Mouse (Mus musculus): ENCODE data around the gene Bak1. TPM values are rescaled to one million over a fixed set of nuclear protein-coding genes. Genes with fewer than 3 reads are reported as not detected.

Gene Bak1
- polyA plus RNA-seq, 1 experiment from 2014 or later = 8.5 TPM

DNA sequence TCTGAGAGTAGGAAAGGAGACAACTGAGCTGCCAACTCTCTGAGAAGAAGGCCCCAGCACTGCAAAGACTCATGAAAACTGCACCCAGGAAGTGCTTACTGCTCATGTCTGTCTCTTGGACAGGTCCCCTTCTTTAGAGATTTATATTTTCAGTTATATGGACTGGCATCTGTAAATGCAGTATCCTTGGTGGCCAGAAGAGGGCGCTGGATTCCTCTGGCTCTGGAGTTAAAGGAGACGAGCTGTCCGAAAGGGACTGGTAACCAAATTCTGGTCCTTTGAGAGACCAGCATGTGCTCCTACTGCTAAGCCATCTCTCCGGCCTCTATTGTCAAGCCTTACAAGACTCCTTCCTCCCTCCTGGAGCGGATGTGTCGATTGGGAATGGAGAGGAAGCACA, 26.9 kb downstream of the Bak1 start:
- H3K36me3 ChIP-seq (ENCODE audit: control insufficient read depth, insufficient read depth, low read length) = no peaks in the 10 kb centered on the region
- no peaks in the 10 kb centered on the region for H3K4me1 ChIP-seq (ENCODE audit: control insufficient read depth, insufficient read depth, low read length)
- H3K9ac ChIP-seq (ENCODE audit: low read depth, low read length) = no peak overlapping the region
- H3K27me3 ChIP-seq (replicated peaks; ENCODE audit: control insufficient read depth, insufficient read depth, low read length) = no peaks in the 10 kb centered on the region
- H3K27ac ChIP-seq (ENCODE audit: low read length) = no peak overlapping the region
- ATAC-seq = no peak
- H3K4me3 ChIP-seq (ENCODE audit: low read length) = no peak overlapping the region
- H3K4me2 ChIP-seq (ENCODE audit: low read depth, low read length) = no peak overlapping the region
- H3K9me3 ChIP-seq (ENCODE audit: control insufficient read depth, low read length) = no peaks in the 10 kb centered on the region
- 50% methylated on average over 6 of the region's 6 CpGs for WGBS

- Histone ChIP-seq H3K9ac (ENCODE audit: low read depth, low read length) (no peak overlapping the region), H3K4me3 (ENCODE audit: low read length) (no peak overlapping the region), H3K9me3 (ENCODE audit: control insufficient read depth, low read length) (no peaks in the 10 kb centered on the region), H3K4me2 (ENCODE audit: low read depth, low read length) (no peak overlapping the region), H3K27ac (ENCODE audit: low read length) (no peak overlapping the region), H3K4me1 (ENCODE audit: control insufficient read depth, insufficient read depth, low read length) (no peaks in the 10 kb centered on the region), H3K36me3 (ENCODE audit: control insufficient read depth, insufficient read depth, low read length) (no peaks in the 10 kb centered on the region), H3K27me3 (replicated peaks; ENCODE audit: control insufficient read depth, insufficient read depth, low read length) (no peaks in the 10 kb centered on the region)
- 76% methylated on average over 7 of the region's 7 CpGs for WGBS
- ATAC-seq = no peak
These were observed 27.7 kb downstream of the Bak1 start for GRCm38 (mm10) chr17:27001151-27001550.

DNA sequence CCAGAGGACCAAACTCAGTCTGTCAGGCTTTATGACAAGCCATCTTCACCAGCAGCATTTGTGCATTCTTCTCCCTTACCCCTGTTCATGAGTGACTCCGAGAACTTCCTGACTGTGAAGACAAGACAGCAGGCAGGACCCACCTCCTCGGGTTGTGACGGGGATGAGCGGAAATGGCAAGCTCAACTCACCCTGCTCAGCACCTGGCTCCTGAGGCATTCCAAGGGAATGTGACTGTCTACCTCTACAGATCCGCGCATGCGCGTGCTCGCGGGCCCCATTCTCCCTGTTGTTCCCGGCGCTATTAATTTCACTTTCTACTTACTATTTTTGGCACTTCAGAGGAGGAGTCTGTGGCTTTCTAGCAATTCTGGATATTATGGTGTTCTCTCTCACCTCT, 28.8 kb downstream of the Bak1 start:
- no peak for ATAC-seq
- WGBS = 67% methylated on average over 12 of the region's 12 CpGs
- no peak overlapping the region for H3K4me3 ChIP-seq (ENCODE audit: low read length)
- no peak overlapping the region for H3K9ac ChIP-seq (ENCODE audit: low read depth, low read length)
- no peak overlapping the region for H3K4me2 ChIP-seq (ENCODE audit: low read depth, low read length)
- H3K27ac ChIP-seq (ENCODE audit: low read length) = no peak overlapping the region
- no peaks in the 10 kb centered on the region; the same call in 1 of the 2 replicates for H3K4me1 ChIP-seq (ENCODE audit: control insufficient read depth, insufficient read depth, low read length)
- no peaks in the 10 kb centered on the region for H3K27me3 ChIP-seq (replicated peaks; ENCODE audit: control insufficient read depth, insufficient read depth, low read length)
- H3K36me3 ChIP-seq (ENCODE audit: control insufficient read depth, insufficient read depth, low read length) = no peaks in the 10 kb centered on the region
- H3K9me3 ChIP-seq (ENCODE audit: control insufficient read depth, low read length) = no peaks in the 10 kb centered on the region

DNA sequence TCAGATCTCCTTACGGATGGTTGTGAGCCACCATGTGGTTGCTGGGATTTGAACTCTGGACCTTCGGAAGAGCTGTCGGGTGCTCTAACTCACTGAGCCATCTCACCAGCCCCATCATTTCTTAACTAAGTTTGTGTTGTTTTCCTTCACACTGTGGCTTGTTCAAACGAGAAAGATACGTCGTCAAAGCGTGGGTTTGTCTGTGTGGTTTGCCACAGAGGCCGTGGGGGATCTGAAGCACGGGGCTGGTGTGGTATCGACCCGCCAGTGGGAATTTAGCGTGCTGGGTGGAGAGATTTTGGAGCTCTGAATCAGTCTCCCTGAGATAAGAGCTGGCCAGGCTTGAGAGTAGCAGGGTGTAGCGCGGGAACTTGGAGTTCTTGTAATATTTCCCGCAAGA, 30.5 kb downstream of the Bak1 start:
- H3K9ac ChIP-seq (ENCODE audit: low read depth, low read length) = no peak overlapping the region
- H3K27me3 ChIP-seq (replicated peaks; ENCODE audit: control insufficient read depth, insufficient read depth, low read length) = no peaks in the 10 kb centered on the region
- H3K9me3 ChIP-seq (ENCODE audit: control insufficient read depth, low read length) = no peaks in the 10 kb centered on the region
- H3K4me1 ChIP-seq (ENCODE audit: control insufficient read depth, insufficient read depth, low read length) = peaks cover 4% of the 10 kb centered on the region; the same call in 1 of the 2 replicates
- H3K27ac ChIP-seq (ENCODE audit: low read length) = no peak overlapping the region
- WGBS = 80% methylated on average over 15 of the region's 15 CpGs
- no peak overlapping the region for H3K4me2 ChIP-seq (ENCODE audit: low read depth, low read length)
- no peaks in the 10 kb centered on the region for H3K36me3 ChIP-seq (ENCODE audit: control insufficient read depth, insufficient read depth, low read length)
- no peak for ATAC-seq
- H3K4me3 ChIP-seq (ENCODE audit: low read length) = no peak overlapping the region

DNA sequence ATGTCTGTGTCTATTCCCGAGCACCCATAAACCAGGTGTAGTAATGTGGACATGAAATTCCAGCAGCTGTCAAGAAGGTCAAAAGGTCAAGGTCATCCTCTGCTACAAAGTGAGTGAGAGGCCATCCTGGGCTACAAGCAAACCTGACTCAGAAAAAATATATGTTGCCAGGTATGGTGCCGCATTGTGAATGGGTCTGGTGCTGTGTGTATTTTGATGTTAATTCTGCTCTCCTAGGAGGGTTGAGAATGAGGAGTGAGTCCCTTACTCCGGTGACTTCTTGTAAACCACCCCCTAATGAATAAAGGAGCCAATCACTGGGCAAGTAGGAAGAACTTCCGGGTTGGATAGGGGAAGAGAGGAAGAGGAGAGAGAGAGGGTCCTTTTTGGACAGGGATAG, 31.1 kb downstream of the Bak1 start:
- WGBS = 75% methylated on average over 4 of the region's 4 CpGs
- no peak overlapping the region for H3K4me2 ChIP-seq (ENCODE audit: low read depth, low read length)
- no peak overlapping the region for H3K27ac ChIP-seq (ENCODE audit: low read length)
- no peak overlapping the region for H3K9ac ChIP-seq (ENCODE audit: low read depth, low read length)
- H3K27me3 ChIP-seq (replicated peaks; ENCODE audit: control insufficient read depth, insufficient read depth, low read length) = no peaks in the 10 kb centered on the region
- H3K4me3 ChIP-seq (ENCODE audit: low read length) = no peak overlapping the region
- peaks cover 4% of the 10 kb centered on the region; the same call in 1 of the 2 replicates for H3K4me1 ChIP-seq (ENCODE audit: control insufficient read depth, insufficient read depth, low read length)
- no peaks in the 10 kb centered on the region for H3K36me3 ChIP-seq (ENCODE audit: control insufficient read depth, insufficient read depth, low read length)
- H3K9me3 ChIP-seq (ENCODE audit: control insufficient read depth, low read length) = no peaks in the 10 kb centered on the region
- ATAC-seq = no peak

DNA sequence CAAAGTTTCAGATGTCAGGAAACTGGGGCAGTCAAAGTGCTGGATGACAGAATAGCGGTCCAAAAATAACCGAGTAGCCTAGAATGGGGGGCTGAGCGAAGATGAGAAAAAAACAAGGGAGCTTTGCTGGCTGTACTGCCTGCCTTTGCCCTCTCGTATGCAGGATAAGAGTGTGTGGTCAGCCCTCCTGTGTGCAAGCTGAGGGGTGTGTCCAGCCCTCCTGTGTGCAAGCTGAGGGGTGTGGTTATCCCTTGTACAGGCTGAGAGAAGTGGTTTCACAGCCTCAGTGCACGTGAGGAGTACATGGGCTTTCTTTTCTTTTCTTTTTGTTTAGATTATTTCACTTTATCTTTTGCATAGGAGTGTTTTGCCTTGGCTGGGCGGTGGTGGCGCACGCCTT, 33.2 kb downstream of the Bak1 start:
- 0 out of 2 replicates have a peak, but pooled peaks have one; percentile 34 for ATAC-seq
- H3K4me1 ChIP-seq (ENCODE audit: control insufficient read depth, insufficient read depth, low read length) = peaks cover 4% of the 10 kb centered on the region; the same call in 1 of the 2 replicates
- no peak overlapping the region; the same call in 1 of the 2 replicates for H3K27ac ChIP-seq (ENCODE audit: low read length)
- no peak overlapping the region for H3K4me3 ChIP-seq (ENCODE audit: low read length)
- H3K27me3 ChIP-seq (replicated peaks; ENCODE audit: control insufficient read depth, insufficient read depth, low read length) = no peaks in the 10 kb centered on the region
- H3K9ac ChIP-seq (ENCODE audit: low read depth, low read length) = no peak overlapping the region
- H3K4me2 ChIP-seq (ENCODE audit: low read depth, low read length) = no peak overlapping the region
- WGBS = 73% methylated on average over 8 of the region's 8 CpGs
- H3K36me3 ChIP-seq (ENCODE audit: control insufficient read depth, insufficient read depth, low read length) = no peaks in the 10 kb centered on the region
- no peaks in the 10 kb centered on the region for H3K9me3 ChIP-seq (ENCODE audit: control insufficient read depth, low read length)

DNA sequence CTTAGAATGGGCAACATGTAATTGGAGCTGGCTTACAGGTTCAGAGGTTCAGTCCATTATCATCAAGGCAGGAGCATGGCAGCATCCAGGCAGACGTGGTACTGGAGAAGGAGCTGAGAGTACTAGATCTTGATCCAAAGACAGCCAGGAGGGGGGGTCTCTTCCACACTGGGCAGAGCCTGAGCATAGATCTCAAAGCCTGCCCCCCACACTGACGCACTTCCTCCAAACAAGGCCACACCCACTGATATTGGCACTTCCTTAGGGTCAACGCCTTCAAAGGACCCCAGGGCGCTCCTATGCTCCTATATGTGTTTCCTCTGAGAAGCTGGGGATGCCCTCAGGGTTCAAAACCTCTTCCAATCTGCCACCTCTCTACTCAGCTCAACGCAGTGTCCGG, 33.8 kb downstream of the Bak1 start:
- no peaks in the 10 kb centered on the region for H3K36me3 ChIP-seq (ENCODE audit: control insufficient read depth, insufficient read depth, low read length)
- H3K27ac ChIP-seq (ENCODE audit: low read length) = no peak overlapping the region; the same call in 1 of the 2 replicates
- ATAC-seq = no peak
- H3K9ac ChIP-seq (ENCODE audit: low read depth, low read length) = no peak overlapping the region
- no peak overlapping the region for H3K4me2 ChIP-seq (ENCODE audit: low read depth, low read length)
- no peaks in the 10 kb centered on the region for H3K9me3 ChIP-seq (ENCODE audit: control insufficient read depth, low read length)
- WGBS = 78% methylated on average over 6 of the region's 6 CpGs
- H3K27me3 ChIP-seq (replicated peaks; ENCODE audit: control insufficient read depth, insufficient read depth, low read length) = no peaks in the 10 kb centered on the region
- no peak overlapping the region for H3K4me3 ChIP-seq (ENCODE audit: low read length)
- H3K4me1 ChIP-seq (ENCODE audit: control insufficient read depth, insufficient read depth, low read length) = peaks cover 6% of the 10 kb centered on the region; the same call in 1 of the 2 replicates

GRCm38 (mm10) chr17:26994410-26994809, 34.4 kb downstream of the Bak1 start:
- no peaks in the 10 kb centered on the region for H3K9me3 ChIP-seq (ENCODE audit: control insufficient read depth, low read length)
- H3K4me2 ChIP-seq (ENCODE audit: low read depth, low read length) = no peak overlapping the region
- no peak for ATAC-seq
- no peak overlapping the region for H3K9ac ChIP-seq (ENCODE audit: low read depth, low read length)
- no peak overlapping the region for H3K4me3 ChIP-seq (ENCODE audit: low read length)
- H3K4me1 ChIP-seq (ENCODE audit: control insufficient read depth, insufficient read depth, low read length) = peaks cover 6% of the 10 kb centered on the region; the same call in 1 of the 2 replicates
- no peak overlapping the region for H3K27ac ChIP-seq (ENCODE audit: low read length)
- H3K27me3 ChIP-seq (replicated peaks; ENCODE audit: control insufficient read depth, insufficient read depth, low read length) = no peaks in the 10 kb centered on the region
- 67% methylated on average over 14 of the region's 14 CpGs for whole genome bisulfite sequencing
- no peaks in the 10 kb centered on the region for H3K36me3 ChIP-seq (ENCODE audit: control insufficient read depth, insufficient read depth, low read length)

- H3K4me1 ChIP-seq (ENCODE audit: control insufficient read depth, insufficient read depth, low read length) = peaks cover 6% of the 10 kb centered on the region; the same call in 1 of the 2 replicates
- H3K27ac ChIP-seq (ENCODE audit: low read length) = peak overlapping the region; percentile 76
- no peaks in the 10 kb centered on the region for H3K36me3 ChIP-seq (ENCODE audit: control insufficient read depth, insufficient read depth, low read length)
- H3K27me3 ChIP-seq (replicated peaks; ENCODE audit: control insufficient read depth, insufficient read depth, low read length) = no peaks in the 10 kb centered on the region
- no peak overlapping the region for H3K9ac ChIP-seq (ENCODE audit: low read depth, low read length)
- no peak overlapping the region for H3K4me3 ChIP-seq (ENCODE audit: low read length)
- H3K9me3 ChIP-seq (ENCODE audit: control insufficient read depth, low read length) = no peaks in the 10 kb centered on the region
- peak; percentile 79 for ATAC-seq
- no peak overlapping the region for H3K4me2 ChIP-seq (ENCODE audit: low read depth, low read length)
These were observed 38.3 kb downstream of the Bak1 start for GRCm38 (mm10) chr17:26990521-26990920.

DNA sequence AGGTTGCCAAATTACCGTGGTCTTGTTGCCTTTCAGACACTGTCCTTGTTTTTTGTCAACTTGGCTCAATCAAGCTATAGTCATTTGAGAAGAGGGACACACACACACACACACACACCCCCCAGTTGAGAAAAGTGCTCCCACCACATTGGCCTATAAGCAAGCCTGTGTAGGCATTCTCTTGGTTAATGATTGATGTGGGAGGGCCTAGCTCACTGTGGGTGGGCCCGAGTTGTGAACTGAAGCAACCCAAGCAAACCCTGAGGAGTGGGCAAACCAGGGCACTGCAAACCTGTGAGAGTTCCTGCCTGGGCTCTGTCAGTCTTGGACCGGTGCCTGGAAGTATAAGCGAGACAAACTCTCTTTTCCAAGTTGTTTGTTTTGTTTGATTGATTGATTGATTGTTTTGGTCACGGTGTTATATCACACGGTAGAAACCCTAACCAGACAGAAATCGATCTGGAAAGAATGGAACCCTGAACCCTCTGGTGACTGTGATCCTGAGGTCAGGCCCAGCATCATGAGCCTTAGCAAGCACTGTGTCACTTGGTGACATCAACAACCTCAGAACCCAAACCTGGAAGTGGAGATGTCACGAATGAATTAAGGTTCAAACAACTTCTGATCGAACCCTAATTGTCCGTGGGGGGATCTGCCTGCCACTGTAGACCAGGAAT, 43.2 kb downstream of the Bak1 start:
- H3K27me3 ChIP-seq (replicated peaks; ENCODE audit: control insufficient read depth, insufficient read depth, low read length) = no peaks in the 10 kb centered on the region

More for the DNA sequence above, 43.2 kb downstream of the Bak1 start:
- no peak for ATAC-seq
- Histone ChIP-seq H3K27ac (ENCODE audit: low read length) (no peak overlapping the region), H3K36me3 (ENCODE audit: control insufficient read depth, insufficient read depth, low read length) (no peaks in the 10 kb centered on the region; the same call in 1 of the 2 replicates), H3K9ac (ENCODE audit: low read depth, low read length) (no peak overlapping the region), H3K4me3 (ENCODE audit: low read length) (no peak overlapping the region), H3K4me1 (ENCODE audit: control insufficient read depth, insufficient read depth, low read length) (0 out of 2 replicates have a peak, but pooled peaks cover 3% of the 10 kb centered on the region), H3K9me3 (ENCODE audit: control insufficient read depth, low read length) (no peaks in the 10 kb centered on the region), H3K4me2 (ENCODE audit: low read depth, low read length) (no peak overlapping the region)
- 64% methylated on average over 10 of the region's 10 CpGs for WGBS
